Mouse (Mus musculus): ENCODE measurements around the gene Usp40. TPM values are rescaled to one million over a fixed set of nuclear protein-coding genes. Genes with fewer than 3 reads are reported as not detected.
"Not testable (repeated sequence)": the region's sequence is repeated elsewhere in the genome, so short reads cannot be mapped to it uniquely, and the experiment has no call there.

Usp40 gene
- 17.9 and 20.5 TPM in 2 replicates for polyA plus RNA-seq (2014; fragmentation: Nextera tagmentation; extraction: Ambion mirVana)

DNA sequence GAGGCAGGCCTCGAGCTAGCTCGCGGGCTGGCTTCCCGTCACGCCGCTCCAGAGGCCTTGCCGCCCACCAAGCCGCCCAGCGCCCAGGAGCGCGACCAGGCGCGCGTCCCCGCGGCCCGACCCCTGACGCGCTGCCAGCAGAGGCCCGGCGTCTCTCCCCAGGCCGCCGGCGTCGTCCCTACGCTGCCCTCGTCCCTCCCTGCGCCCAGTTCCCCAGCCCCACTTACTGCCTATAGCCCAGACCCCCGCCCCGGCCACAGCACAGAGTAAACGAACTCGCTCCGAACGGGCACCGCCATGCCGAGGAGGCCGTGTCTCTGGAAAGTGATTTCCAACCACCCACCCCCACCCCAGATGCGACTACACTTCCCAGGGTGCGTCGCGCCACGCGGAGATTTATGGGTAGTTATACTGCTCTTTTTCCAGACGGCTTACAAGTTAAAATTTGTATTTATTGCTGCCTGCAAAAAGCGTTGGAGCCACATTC, at the start of gene Usp40:
TSS of gene Usp40 (minus strand) at position 341 of the 487 bp plus-strand sequence.
- Histone ChIP-seq H3K4me2 (peak within 1 kb of the TSS; percentile 74), H3K4me3 (ENCODE audit: low read depth, low read length) (peak within 1 kb of the TSS; percentile 74), H3K4me1 (replicated peaks; ENCODE audit: control insufficient read depth, insufficient read depth, low read length) (no peaks in the 10 kb centered on the region), H3K27me3 (replicated peaks; ENCODE audit: control insufficient read depth, insufficient read depth, low read length) (no peaks in the 10 kb centered on the region), H3K9ac (ENCODE audit: low read depth, low read length) (peak within 1 kb of the TSS; percentile 76), H3K9me3 (ENCODE audit: control insufficient read depth, low read length) (no peaks in the 10 kb centered on the region), H3K27ac (ENCODE audit: low read depth, low read length) (peak within 1 kb of the TSS; percentile 40), H3K36me3 (ENCODE audit: control insufficient read depth, insufficient read depth, low read length) (no peaks in the 10 kb centered on the region)
- WGBS, result under 1% methylated on average over 45 of the region's 45 CpGs
- ATAC-seq (replicated peaks; ENCODE audit: low FRiP score) (peak; percentile 89), DNase-seq (ENCODE audit: low spot score) (peak; percentile 84)

DNA sequence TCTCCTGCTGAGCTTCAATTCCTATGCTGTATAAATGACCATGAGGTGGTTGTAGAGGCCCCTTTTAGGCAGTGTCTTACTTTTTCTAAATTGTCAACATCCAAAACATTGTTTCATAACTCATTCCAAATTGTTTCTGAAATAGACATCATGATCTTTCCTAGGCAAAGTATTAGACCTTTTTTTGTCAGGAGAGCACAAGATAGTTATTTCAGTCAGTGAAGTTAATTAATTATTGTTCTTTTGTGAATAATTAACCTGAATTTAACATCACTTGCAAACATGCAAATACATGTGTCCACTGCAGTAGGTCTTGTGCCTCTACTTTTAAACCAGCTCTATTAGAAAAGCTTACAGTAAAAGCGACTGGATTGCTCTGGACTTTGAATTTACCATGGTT, 46.7 kb upstream of the Usp40 start, which contains the start of gene Ugt1a10:
TSS of gene Ugt1a10 (plus strand) at position 301 of the 400 bp plus-strand sequence.
- Histone ChIP-seq H3K4me2 (no peak within 1 kb of the TSS), H3K9me3 (ENCODE audit: control insufficient read depth, low read length) (no peaks in the 10 kb centered on the region), H3K27me3 (replicated peaks; ENCODE audit: control insufficient read depth, insufficient read depth, low read length) (no peaks in the 10 kb centered on the region), H3K27ac (ENCODE audit: low read depth, low read length) (no peak within 1 kb of the TSS), H3K9ac (ENCODE audit: low read depth, low read length) (no peak within 1 kb of the TSS), H3K4me1 (replicated peaks; ENCODE audit: control insufficient read depth, insufficient read depth, low read length) (no peaks in the 10 kb centered on the region), H3K36me3 (ENCODE audit: control insufficient read depth, insufficient read depth, low read length) (no peaks in the 10 kb centered on the region), H3K4me3 (ENCODE audit: low read depth, low read length) (no peak within 1 kb of the TSS)
- no peak for ATAC-seq (replicated peaks; ENCODE audit: low FRiP score)
- DNase-seq (ENCODE audit: low spot score), result no peak
- 65% methylated on average over 1 of the region's 1 CpGs for WGBS

DNA sequence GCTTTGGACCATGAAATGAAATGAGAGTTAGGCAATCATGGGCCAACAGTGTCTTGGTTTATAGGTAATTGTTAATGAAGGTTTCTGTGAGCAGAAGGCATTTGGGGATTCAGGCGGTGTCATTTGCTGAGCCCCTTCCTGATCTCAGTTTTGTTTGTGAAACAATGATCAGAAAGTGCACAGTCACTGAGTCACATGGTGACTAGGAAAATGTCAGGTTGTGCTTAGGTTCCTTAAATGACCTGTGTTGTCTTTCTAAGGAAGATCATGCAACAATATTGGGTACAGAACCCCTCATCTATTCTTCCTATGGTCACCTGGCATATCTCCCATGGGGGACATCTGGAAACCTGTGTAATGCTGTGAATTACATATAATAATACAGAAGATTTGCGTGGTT, 39.1 kb upstream of the Usp40 start:
- not testable (repeated sequence) for H3K27ac ChIP-seq (ENCODE audit: low read depth, low read length); H3K27me3 ChIP-seq (replicated peaks; ENCODE audit: control insufficient read depth, insufficient read depth, low read length); ATAC-seq (replicated peaks; ENCODE audit: low FRiP score); H3K9me3 ChIP-seq (ENCODE audit: control insufficient read depth, low read length); H3K36me3 ChIP-seq (ENCODE audit: control insufficient read depth, insufficient read depth, low read length); H3K4me1 ChIP-seq (replicated peaks; ENCODE audit: control insufficient read depth, insufficient read depth, low read length); H3K4me2 ChIP-seq; H3K4me3 ChIP-seq (ENCODE audit: low read depth, low read length); H3K9ac ChIP-seq (ENCODE audit: low read depth, low read length); DNase-seq (ENCODE audit: low spot score)
- WGBS, result 64% methylated on average over 2 of the region's 2 CpGs

GRCm38 (mm10) chr1:88044832-88045437, 36.6 kb upstream of the Usp40 start:
- not testable (repeated sequence) for H3K36me3 ChIP-seq (ENCODE audit: control insufficient read depth, insufficient read depth, low read length); DNase-seq (ENCODE audit: low spot score); ATAC-seq (replicated peaks; ENCODE audit: low FRiP score); H3K9me3 ChIP-seq (ENCODE audit: control insufficient read depth, low read length); H3K9ac ChIP-seq (ENCODE audit: low read depth, low read length); H3K4me3 ChIP-seq (ENCODE audit: low read depth, low read length); H3K4me1 ChIP-seq (replicated peaks; ENCODE audit: control insufficient read depth, insufficient read depth, low read length); H3K27me3 ChIP-seq (replicated peaks; ENCODE audit: control insufficient read depth, insufficient read depth, low read length); H3K27ac ChIP-seq (ENCODE audit: low read depth, low read length); H3K4me2 ChIP-seq
- WGBS, result 69% methylated on average over 3 of the region's 5 CpGs

- 52% methylated on average over 1 of the region's 2 CpGs for WGBS
Measured at GRCm38 (mm10) chr1:88043044-88043443, 34.7 kb upstream of the Usp40 start.

GRCm38 (mm10) chr1:88025244-88025643, 16.9 kb upstream of the Usp40 start:
- not testable (repeated sequence) for H3K27ac ChIP-seq (ENCODE audit: low read depth, low read length); H3K27me3 ChIP-seq (replicated peaks; ENCODE audit: control insufficient read depth, insufficient read depth, low read length); ATAC-seq (replicated peaks; ENCODE audit: low FRiP score); DNase-seq (ENCODE audit: low spot score); H3K36me3 ChIP-seq (ENCODE audit: control insufficient read depth, insufficient read depth, low read length); H3K4me3 ChIP-seq (ENCODE audit: low read depth, low read length); H3K4me1 ChIP-seq (replicated peaks; ENCODE audit: control insufficient read depth, insufficient read depth, low read length); H3K9me3 ChIP-seq (ENCODE audit: control insufficient read depth, low read length); H3K9ac ChIP-seq (ENCODE audit: low read depth, low read length); H3K4me2 ChIP-seq
- WGBS, result 73% methylated on average over 3 of the region's 3 CpGs

More at GRCm38 (mm10) chr1:88043044-88043443, 34.7 kb upstream of the Usp40 start:
- not testable (repeated sequence) for H3K4me1 ChIP-seq (replicated peaks; ENCODE audit: control insufficient read depth, insufficient read depth, low read length); H3K9ac ChIP-seq (ENCODE audit: low read depth, low read length); H3K4me3 ChIP-seq (ENCODE audit: low read depth, low read length); H3K36me3 ChIP-seq (ENCODE audit: control insufficient read depth, insufficient read depth, low read length); H3K9me3 ChIP-seq (ENCODE audit: control insufficient read depth, low read length); H3K27me3 ChIP-seq (replicated peaks; ENCODE audit: control insufficient read depth, insufficient read depth, low read length); H3K4me2 ChIP-seq; H3K27ac ChIP-seq (ENCODE audit: low read depth, low read length); ATAC-seq (replicated peaks; ENCODE audit: low FRiP score); DNase-seq (ENCODE audit: low spot score)

DNA sequence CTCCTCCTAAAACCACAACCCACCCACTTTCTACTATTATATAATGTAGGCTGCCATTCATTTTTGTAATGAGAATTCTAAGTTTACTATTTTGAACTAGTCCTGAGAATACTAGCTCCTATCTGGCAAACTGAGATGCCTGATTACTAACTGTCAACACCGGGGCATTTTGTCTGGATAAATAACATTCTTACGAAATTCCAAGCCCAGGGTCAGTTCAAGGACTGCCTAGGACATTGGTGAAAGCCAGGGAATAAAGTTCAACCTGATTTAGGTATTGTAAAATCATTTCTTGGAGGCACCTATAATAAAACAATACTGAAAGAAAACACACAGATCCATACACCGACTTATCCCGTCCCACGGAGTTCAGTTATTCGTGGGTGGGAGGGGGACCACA, 7.0 kb upstream of the Usp40 start:
- 83% methylated on average over 6 of the region's 6 CpGs for WGBS
- no peaks in the 10 kb centered on the region for H3K27me3 ChIP-seq (replicated peaks; ENCODE audit: control insufficient read depth, insufficient read depth, low read length)
- no peaks in the 10 kb centered on the region for H3K36me3 ChIP-seq (ENCODE audit: control insufficient read depth, insufficient read depth, low read length)
- H3K27ac ChIP-seq (ENCODE audit: low read depth, low read length), result no peak overlapping the region
- no peak overlapping the region for H3K9ac ChIP-seq (ENCODE audit: low read depth, low read length)
- ATAC-seq (replicated peaks; ENCODE audit: low FRiP score) (no peak), DNase-seq (ENCODE audit: low spot score) (no peak)
- H3K4me2 ChIP-seq, result no peak overlapping the region
- H3K9me3 ChIP-seq (ENCODE audit: control insufficient read depth, low read length), result no peaks in the 10 kb centered on the region
- no peak overlapping the region for H3K4me3 ChIP-seq (ENCODE audit: low read depth, low read length)
- H3K4me1 ChIP-seq (replicated peaks; ENCODE audit: control insufficient read depth, insufficient read depth, low read length), result no peaks in the 10 kb centered on the region

DNA sequence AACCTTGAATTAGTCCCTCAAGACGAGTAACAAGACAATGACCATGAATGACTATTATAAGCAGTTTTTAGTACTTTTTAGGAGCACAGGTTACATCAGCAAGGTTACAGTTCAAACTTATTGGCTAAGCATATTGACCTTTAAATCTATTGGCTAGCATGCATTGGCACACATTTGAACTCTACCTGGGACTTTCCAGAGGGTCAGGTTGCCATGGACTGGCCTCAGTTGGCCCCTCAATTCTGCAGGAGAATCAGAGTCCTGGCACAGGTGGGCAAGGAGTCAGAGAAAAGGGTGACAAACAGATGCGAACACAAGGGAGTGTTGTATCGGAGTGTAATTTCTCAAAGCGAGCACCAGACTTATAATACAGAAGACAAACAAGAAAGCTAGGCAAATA, 6.3 kb upstream of the Usp40 start:
- WGBS, result 92% methylated on average over 4 of the region's 4 CpGs
- ATAC-seq (replicated peaks; ENCODE audit: low FRiP score), result no peak

DNA sequence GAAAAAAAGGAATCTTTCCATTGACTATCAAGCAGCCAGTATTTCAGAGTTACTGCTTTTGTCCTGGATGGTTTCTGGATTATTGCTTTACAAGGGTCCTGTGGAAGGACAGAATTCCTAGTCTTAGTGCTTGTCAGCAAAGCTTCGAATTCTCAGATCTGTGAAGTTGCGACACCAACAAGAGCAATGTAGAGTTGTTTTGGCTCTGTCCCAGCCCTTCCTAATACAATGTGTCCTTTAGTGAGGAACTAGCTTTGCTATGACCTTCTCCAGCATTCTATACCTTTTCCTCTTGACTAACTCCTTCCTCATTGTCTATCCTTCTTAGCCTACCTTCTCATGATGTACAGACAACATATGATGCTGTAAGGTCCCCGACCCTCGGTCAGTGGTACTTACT, 5.8 kb upstream of the Usp40 start:
- Histone ChIP-seq H3K9ac (ENCODE audit: low read depth, low read length) (no peak overlapping the region), H3K9me3 (ENCODE audit: control insufficient read depth, low read length) (no peaks in the 10 kb centered on the region), H3K36me3 (ENCODE audit: control insufficient read depth, insufficient read depth, low read length) (no peaks in the 10 kb centered on the region), H3K27ac (ENCODE audit: low read depth, low read length) (no peak overlapping the region), H3K27me3 (replicated peaks; ENCODE audit: control insufficient read depth, insufficient read depth, low read length) (no peaks in the 10 kb centered on the region), H3K4me3 (ENCODE audit: low read depth, low read length) (no peak overlapping the region), H3K4me2 (no peak overlapping the region), H3K4me1 (replicated peaks; ENCODE audit: control insufficient read depth, insufficient read depth, low read length) (no peaks in the 10 kb centered on the region)
- 85% methylated on average over 4 of the region's 4 CpGs for WGBS
- no peak for DNase-seq (ENCODE audit: low spot score)
- ATAC-seq (replicated peaks; ENCODE audit: low FRiP score), result no peak

More for the DNA sequence above, 6.3 kb upstream of the Usp40 start:
- no peak overlapping the region for H3K27ac ChIP-seq (ENCODE audit: low read depth, low read length)
- H3K9me3 ChIP-seq (ENCODE audit: control insufficient read depth, low read length), result no peaks in the 10 kb centered on the region
- H3K4me3 ChIP-seq (ENCODE audit: low read depth, low read length), result no peak overlapping the region
- H3K27me3 ChIP-seq (replicated peaks; ENCODE audit: control insufficient read depth, insufficient read depth, low read length), result no peaks in the 10 kb centered on the region
- no peak overlapping the region for H3K4me2 ChIP-seq
- no peaks in the 10 kb centered on the region for H3K36me3 ChIP-seq (ENCODE audit: control insufficient read depth, insufficient read depth, low read length)
- no peak overlapping the region for H3K9ac ChIP-seq (ENCODE audit: low read depth, low read length)
- DNase-seq (ENCODE audit: low spot score), result no peak
- H3K4me1 ChIP-seq (replicated peaks; ENCODE audit: control insufficient read depth, insufficient read depth, low read length), result no peaks in the 10 kb centered on the region
